Comparison of ENCODE assay signal across 15 mouse cellular contexts in the genomic region with DNA sequence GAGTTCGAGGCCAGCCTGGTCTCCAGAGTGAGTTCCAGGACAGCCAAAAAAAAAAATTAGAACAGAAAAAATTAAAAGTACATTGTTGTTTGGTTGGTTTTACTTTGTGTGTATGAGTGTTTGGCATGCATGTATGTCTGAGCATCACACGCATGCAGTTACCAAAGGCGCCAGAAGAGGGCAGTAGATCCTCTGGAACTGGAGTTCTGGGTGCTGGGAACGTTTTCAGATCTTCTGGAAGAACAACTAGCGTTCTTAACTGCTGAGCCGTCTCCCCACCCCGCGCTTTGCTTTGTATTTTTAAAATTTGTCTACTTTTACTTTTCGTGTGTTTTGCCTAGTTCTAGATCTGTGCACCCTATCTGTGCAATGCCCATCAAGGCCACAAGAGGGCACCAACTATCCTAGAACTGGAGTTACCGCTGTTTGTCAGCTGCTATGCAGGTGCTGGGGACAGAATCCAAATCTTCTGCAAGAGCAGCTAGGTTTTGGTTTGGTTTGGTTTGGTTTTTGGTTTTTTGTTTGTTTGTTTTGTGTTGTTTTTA.
DNase-seq lines count a peak whose midpoint lies in the region; TF ChIP-seq lines count a peak whose summit lies in the region.
"Had no signal": no experiment of that assay in that cellular context is flagged by ENCODE, and none has a peak within 500 bp of the region (broad histone marks: within the 10 kb centered on the region; RNA-seq: fewer than 3 reads in every experiment).

No protein-coding gene starts in this region.

- TF ChIP-seq CTCF in kidney, adult 2 months (conservative IDR thresholded peaks at IDR 0.05; ENCODE audit: insufficient read depth, insufficient read length, low read depth, low read length), result peak; percentile 3; the same call in 1 of the 2 replicates

- H3K27ac ChIP-seq in kidney, adult 2 months (ENCODE audit: insufficient read depth, low read depth, low read length), result no peak overlapping the region
- H3K27ac ChIP-seq: embryonic facial prominence, embryonic 12.5 days; forebrain, embryonic 10.5 days; stomach, embryonic 15.5 days had no signal

- H3K4me3 ChIP-seq in kidney, adult 2 months (ENCODE audit: insufficient read depth, low read depth, low read length), result no peak overlapping the region
- H3K4me3 ChIP-seq: embryonic facial prominence, embryonic 12.5 days; forebrain, embryonic 10.5 days; megakaryocyte, embryonic 14.5 days; stomach, embryonic 15.5 days had no signal

- DNase-seq in kidney, adult 2 months, result peak; percentile 0
- no peak for DNase-seq in kidney, postnatal 14 days
- peak; percentile 3 for DNase-seq in thymus, postnatal 14 days
- no peak for DNase-seq in thymus, adult 18-20 months
- DNase-seq in NIH3T3 (ENCODE audit: low read depth), result peak; percentile 2
- DNase-seq in testis, postnatal 14 days (ENCODE audit: low spot score), result peak; percentile 9
- no peak for DNase-seq in embryo, embryonic 9.5 days (ENCODE audit: extremely low spot score)
- DNase-seq: heart, postnatal 36 days; layer of hippocampus, adult 9-11 months; left cerebral cortex, postnatal 4 days; lung, adult 2 months had no signal

- no peak for TF ChIP-seq POLR2A in kidney, adult 2 months (IDR thresholded peaks at IDR 0.05; ENCODE audit: low read depth, low read length)

- H3K36me3 ChIP-seq in kidney, adult 2 months (ENCODE audit: control insufficient read depth, insufficient read depth, low read length), result no peaks in the 10 kb centered on the region
- H3K36me3 ChIP-seq: embryonic facial prominence, embryonic 12.5 days; forebrain, embryonic 10.5 days; stomach, embryonic 15.5 days had no signal

- no peaks in the 10 kb centered on the region for H3K27me3 ChIP-seq in kidney, adult 2 months (replicated peaks; ENCODE audit: control insufficient read depth, insufficient read depth, low read length)
- H3K27me3 ChIP-seq: embryonic facial prominence, embryonic 12.5 days; stomach, embryonic 15.5 days had no signal

- 85% methylated on average over 10 of the region's 10 CpGs for WGBS in kidney, adult 2 months

- no peaks in the 10 kb centered on the region for H3K4me1 ChIP-seq in kidney, adult 2 months (ENCODE audit: control insufficient read depth, insufficient read depth, low read length)
- H3K4me1 ChIP-seq: embryonic facial prominence, embryonic 12.5 days; megakaryocyte, embryonic 14.5 days; stomach, embryonic 15.5 days had no signal

Comparison
In these comparisons a context has a peak if more than half of its experiments do, and no peak if none do; other contexts are left out.
1. DNase-seq: peak in kidney, adult 2 months (single experiment), thymus, postnatal 14 days (single experiment), NIH3T3 (single experiment) and testis, postnatal 14 days (single experiment); none in kidney, postnatal 14 days (single experiment), thymus, adult 18-20 months (0 of 2) and embryo, embryonic 9.5 days (single experiment).